Mouse (Mus musculus): ENCODE measurements at regions not wholly inside any gene's neighbourhood (a gene's known extent, or its start where the extent isn't known, plus 50 kb on each side); places are given as distances from the start of the nearest gene placed in this dataset.

DNA sequence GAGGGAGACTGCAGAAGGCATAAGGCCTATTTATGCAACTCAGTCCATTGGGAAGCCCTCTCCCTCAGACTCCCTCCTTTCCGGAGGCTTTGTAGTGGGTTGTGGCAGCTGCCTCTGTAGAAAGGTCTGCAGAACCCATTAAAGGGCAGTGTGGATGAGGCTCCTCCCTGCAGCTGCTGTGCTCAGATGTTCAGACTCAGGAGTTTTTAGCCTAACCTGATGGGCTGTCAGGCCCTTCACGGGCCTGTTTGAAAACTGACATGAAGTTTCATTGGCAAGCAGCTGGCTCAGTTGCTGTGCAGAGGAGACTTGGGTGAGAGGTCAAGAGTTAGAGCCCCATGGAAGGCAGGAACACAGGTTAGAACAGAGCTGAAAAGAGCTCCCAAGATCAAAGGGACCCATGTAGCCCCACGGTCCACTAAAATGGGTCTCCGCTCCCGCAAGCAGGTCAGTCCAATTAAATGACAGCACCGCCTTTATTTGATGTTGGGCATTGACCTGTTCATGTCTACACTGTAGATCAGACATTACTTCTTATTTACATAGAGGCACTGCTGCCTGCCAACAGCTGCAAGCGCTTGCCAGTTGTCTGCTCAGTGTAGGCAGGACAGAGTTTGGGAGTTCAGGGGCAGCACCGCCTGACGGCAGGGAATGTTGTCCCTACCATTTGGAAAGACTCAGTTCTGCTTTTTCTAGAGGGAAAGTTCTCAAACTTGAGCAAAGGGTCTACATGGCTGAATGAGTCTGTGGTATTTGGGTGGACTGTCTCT lies 53.8 kb upstream of the Usp46 start:
- no peak for DNase-seq (ENCODE audit: extremely low spot score)

DNA sequence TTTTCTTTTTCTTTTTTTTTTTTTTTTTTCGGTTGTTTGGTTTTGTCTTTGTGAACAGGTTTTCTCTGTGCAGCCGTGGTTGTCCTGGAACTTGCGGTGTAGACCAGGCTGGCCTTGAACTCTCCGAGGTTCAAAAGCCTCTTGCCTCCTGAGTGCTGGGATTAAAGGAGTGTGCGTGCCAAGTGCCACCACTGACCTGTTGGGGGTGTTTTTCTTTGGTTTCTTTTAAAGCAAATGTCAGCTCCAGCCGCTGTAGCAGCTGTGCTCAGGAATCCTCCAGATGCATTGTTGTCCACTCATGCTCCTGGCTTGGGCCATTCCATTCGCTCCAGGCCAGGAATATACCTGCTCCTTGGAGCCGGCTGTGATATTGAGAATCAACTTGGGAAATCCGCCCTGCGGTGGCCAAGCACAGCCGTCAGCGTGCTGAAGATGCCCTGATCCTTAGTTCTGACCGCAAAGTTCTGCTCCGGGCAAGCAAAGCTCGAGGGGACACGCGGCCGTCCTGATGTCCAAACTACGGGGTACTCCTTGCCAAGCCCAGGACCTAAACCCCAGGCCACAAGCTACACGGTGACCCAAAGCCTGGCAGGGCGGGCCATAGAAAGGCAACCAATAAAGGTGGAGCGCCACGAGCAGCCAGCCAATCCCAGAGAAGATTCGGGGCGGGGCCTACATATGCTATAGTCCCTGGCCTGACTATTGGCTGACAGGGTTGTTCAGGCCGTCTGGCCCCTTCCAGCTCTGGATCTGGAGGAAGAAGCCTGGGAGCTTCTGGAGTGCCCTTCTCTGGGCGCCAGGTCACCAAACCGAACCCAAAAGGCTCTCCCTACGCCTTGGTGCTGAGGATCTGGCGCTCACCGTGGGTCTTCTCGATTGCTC lies 58.0 kb upstream of the Usp46 start:
- peak; percentile 73 for DNase-seq (ENCODE audit: extremely low spot score)

DNA sequence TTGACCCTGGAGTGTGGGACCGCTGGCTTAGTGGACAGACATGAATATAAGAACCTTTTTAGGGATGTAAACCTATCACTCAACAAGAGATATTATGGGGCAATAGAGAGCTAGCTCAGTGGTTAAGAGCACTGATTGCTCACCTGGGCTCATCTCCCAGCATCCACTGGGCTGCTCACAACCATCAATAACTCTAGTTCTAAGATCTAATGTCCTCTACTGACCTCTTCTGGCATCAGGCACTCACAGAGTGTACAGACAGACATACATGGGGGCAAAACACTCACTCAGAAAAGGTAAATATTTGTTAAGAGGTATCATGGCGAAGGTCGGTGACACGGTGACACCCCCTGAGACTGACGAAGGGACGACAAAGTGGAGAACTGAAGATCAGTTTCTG lies 59.3 kb upstream of the Usp46 start:
- DNase-seq (ENCODE audit: extremely low spot score), result no peak

DNA sequence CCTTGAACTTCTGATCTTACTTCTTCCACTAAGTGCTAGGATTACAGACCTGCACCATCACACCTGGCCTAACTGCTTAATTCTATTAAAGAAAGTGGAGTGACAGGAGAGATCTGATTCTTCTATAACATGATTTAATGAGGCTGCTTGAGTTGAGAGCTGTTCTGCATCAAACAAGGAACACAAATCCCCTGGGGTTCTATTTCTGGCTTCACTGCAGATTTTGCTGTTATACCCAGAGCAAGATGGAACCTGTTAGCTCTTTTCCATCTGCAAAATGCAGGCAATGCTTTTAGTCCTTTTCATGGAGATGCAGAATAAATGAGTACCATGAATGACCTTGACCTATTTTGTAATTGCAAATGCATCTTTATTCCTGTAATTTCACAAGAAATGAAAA lies 61.4 kb upstream of the Usp46 start:
- no peak for DNase-seq (ENCODE audit: extremely low spot score)

DNA sequence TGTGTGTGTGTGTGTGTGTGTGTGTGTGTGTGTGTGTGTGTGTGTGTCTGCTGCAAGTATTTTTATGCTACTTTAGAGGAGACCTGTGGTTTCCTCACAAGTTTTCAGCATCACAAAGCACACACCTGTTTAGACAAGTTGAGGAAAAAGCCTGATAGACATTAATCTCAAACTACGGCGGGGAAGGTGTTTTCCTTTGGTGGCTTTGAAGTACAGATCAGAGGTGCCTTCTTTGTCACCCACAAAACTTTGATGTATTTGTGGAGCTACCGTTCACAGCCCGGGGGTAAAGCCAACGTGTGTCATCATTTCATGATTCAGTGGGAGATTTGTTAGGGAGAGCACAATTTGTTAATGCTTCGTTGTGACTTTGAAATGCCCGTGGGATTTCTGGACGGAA lies 62.4 kb upstream of the Rasl11b start:
- no peak for DNase-seq (ENCODE audit: extremely low spot score)

DNA sequence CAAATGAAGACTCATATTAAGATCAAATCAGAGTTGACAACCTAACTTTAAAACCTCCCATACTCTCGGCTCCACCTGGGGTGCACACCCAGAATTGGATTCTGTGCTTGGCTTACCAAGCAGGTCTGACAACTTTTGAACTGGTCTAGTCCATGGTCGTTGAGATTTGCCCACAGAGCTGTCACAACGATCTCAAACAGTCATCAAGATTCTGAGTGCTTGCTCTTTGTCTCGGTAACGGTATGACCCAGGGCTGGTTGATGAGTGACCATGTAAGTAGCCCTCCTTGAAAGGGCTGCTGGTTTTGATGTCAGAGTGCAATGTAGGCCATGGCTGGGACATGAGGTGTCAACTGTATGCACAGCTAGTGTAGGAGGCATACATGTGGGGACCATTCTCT lies 58.7 kb upstream of the Rasl11b start:
- no peak for DNase-seq (ENCODE audit: extremely low spot score)

DNA sequence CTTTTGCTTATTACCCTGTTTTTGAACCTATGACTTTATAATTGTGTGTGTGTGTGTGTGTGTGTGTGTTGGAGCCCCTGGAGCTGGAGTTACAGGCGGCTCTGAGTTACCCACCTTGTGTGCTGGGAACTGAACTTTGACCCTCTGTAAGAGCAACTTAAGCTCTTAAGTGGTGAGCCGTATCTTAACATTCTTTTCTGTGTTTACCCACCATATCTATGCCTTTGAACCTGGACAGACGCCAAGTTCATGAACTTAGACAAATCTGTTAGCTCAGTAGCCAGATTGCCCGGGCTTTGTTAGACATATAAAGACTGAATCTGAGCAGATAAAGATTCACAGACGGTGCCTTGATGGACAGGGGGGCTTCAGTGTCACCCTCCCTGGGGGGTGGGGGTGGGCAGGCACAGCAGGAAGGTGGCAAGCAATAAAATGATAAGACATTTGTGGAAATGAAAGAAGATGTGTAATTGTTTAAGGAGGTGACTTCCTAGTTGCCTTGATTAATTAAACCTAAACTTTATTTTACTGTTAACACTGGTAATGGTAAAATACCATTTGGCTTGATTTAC lies 58.1 kb upstream of the Rasl11b start:
- DNase-seq (ENCODE audit: extremely low spot score), result no peak

DNA sequence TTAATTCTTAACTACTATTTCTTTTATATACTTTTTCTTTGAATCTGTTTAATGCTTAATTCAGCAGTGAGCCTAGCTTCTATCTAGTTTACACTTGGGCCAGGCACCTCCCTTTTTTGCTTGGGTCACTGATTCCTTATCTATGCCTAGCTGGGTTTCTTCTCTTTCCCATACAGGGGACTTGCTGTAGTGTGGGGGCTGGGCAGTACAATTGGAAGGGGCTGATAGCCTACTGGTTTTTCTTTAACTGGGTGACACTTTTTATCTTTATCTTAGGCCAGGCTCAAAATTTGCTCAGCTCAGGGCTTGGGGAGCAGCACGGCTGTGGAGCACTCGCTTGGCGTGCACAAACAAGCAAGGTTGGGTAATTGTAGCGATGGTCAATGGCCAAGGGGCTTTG lies 51.1 kb upstream of the Rasl11b start:
- DNase-seq (ENCODE audit: extremely low spot score), result no peak

DNA sequence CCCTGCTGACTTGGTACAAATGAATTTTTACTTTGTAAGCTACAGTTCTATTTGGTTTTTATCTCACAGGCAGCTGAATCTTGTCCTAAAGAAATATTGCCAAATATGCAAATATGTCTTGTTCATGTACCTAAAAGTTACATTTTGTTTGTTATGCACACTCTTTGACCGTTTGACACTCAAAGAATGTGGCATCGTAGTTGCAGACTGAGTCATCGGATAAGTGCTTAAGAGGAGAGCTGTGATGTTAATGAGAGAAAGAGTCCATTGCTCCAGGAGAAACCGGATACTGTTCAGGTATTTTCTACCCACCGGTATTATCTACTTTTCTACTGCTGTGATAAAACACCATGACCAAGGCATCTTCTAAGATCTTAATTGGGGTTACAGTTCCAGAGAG lies 50.3 kb upstream of the Rasl11b start:
- DNase-seq (ENCODE audit: extremely low spot score), result no peak
